Mouse (Mus musculus): ENCODE data around the gene Reep3.

Reep3 gene

GRCm38 (mm10) chr10:66973274-66973673, 123.5 kb downstream of the Reep3 start:
- no peak for DNase-seq (ENCODE audit: low spot score in 2 of 2)

- DNase-seq (ENCODE audit: low spot score in 2 of 2): no peak
These were observed 126.2 kb downstream of the Reep3 start for GRCm38 (mm10) chr10:66970336-66971115.

GRCm38 (mm10) chr10:66969581-66969980, 127.2 kb downstream of the Reep3 start:
- DNase-seq (ENCODE audit: low spot score in 2 of 2): no peak

GRCm38 (mm10) chr10:66969081-66969480, 127.7 kb downstream of the Reep3 start:
- no peak for DNase-seq (ENCODE audit: low spot score in 2 of 2)

GRCm38 (mm10) chr10:66968541-66968940, 128.2 kb downstream of the Reep3 start:
- no peak for DNase-seq (ENCODE audit: low spot score in 2 of 2)

GRCm38 (mm10) chr10:66966391-66967109, 130.2 kb downstream of the Reep3 start:
- no peak for DNase-seq (ENCODE audit: low spot score in 2 of 2)

GRCm38 (mm10) chr10:66960136-66960535, 136.6 kb downstream of the Reep3 start:
- DNase-seq (ENCODE audit: low spot score in 2 of 2): no peak
